Mouse (Mus musculus): ENCODE measurements around the gene Tmem129. TPM values are rescaled to one million over a fixed set of nuclear protein-coding genes. Genes with fewer than 3 reads are reported as not detected.

Tmem129 gene
- 38.3 and 39.7 TPM in 2 replicates for polyA plus RNA-seq (2014; fragmentation: Nextera tagmentation; extraction: Ambion mirVana)

DNA sequence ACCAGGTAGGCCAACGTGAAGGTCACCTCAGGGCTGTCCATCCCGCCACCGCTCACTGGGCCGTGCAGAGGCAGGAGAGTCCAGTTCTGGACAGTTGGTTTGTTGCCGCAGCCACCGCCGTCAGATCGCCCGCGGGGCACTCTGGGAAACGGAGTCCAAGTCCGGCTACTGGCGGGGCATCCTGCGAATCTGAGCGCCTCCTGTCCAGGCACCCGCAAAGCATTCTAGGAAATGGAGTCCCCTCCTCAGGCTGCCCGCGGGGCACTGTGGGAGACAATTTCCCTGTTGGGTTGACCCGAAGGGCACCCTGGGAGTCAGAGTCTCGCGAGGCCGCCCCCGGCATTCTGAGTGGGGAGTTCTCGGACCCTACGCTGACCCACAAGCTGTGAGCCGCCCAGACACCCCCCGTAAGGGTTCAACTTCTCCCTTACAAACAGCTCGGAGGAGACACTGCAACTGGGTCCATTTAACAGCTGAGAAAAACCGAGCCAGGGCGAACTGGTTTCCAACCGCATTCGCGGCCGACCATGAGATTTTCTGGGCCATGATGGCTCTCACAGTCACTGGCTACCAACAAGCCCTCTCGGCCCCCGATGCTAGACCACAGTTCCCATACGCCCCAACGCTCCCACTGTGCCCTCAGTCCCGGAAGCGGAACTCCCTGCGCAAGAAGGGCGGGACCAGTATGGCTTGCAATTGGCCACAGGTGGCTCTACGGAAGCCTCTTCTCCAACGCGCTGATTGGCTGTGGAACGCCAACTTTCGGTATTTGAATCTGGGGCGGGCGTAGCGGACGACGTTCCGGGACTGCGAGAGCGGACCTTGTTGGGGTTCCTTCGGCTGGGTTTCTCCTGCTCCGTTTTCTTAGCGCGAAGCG lies at the start of gene Tmem129, which contains the start of gene Tacc3:
Gene Tmem129 (minus strand): TSS at position 630 of the 877 bp plus-strand sequence.
Gene Tacc3 (plus strand): TSS at position 342 of the 877 bp plus-strand sequence.
- H3K4me2 ChIP-seq = peak within 1 kb of the TSS; percentile 83
- under 1% methylated on average over 60 of the region's 60 CpGs for WGBS
- no peaks in the 10 kb centered on the region for H3K9me3 ChIP-seq (ENCODE audit: low read depth, low read length)
- H3K27ac ChIP-seq (ENCODE audit: low read depth) = peak within 1 kb of the TSS; percentile 93
- H3K4me3 ChIP-seq (ENCODE audit: low read depth, low read length) = peak within 1 kb of the TSS; percentile 87
- ATAC-seq (ENCODE audit: insufficient read depth) (peak; percentile 97), DNase-seq (peak; percentile 99)
- peaks cover 54% of the 10 kb centered on the region for H3K36me3 ChIP-seq (ENCODE audit: insufficient read depth)
- 0 out of 2 replicates have a peak, but pooled peaks have one; percentile 1 for TF ChIP-seq CTCF (IDR thresholded peaks at IDR 0.05; ENCODE audit: low read depth)
- no peaks in the 10 kb centered on the region for H3K27me3 ChIP-seq (ENCODE audit: insufficient read depth, low read length)
- H3K9ac ChIP-seq = peak within 1 kb of the TSS; percentile 86
- H3K4me1 ChIP-seq (ENCODE audit: insufficient read depth) = 0 out of 2 replicates have a peak, but pooled peaks cover 4% of the 10 kb centered on the region

DNA sequence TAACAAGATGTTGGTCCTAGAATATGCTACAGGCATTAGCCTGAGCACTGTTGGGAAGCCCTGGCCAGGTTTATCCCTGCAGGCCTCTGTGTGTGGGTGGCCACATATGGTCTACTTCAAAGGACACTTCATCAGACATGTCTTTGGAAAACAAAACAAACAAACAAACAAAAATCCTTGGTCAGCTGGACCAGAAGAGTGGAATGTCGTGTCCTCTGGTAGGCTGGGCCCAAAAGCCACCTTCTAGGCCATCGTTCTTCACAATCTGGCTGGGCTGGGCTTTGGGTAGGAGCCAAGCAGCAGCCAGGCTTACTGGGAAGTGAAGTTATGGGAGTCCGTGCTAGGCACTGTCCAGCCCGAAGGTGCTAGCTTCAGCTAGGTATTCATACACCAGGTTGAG lies 48.9 kb upstream of the Tmem129 start:
- H3K4me1 ChIP-seq (ENCODE audit: insufficient read depth) = peaks cover 43% of the 10 kb centered on the region
- ATAC-seq (ENCODE audit: insufficient read depth) (peak; percentile 48), DNase-seq (peak; percentile 83)
- no peaks in the 10 kb centered on the region for H3K9me3 ChIP-seq (ENCODE audit: low read depth, low read length)
- TF ChIP-seq CTCF (IDR thresholded peaks at IDR 0.05; ENCODE audit: low read depth) = no peak
- WGBS = 31% methylated on average over 4 of the region's 4 CpGs
- peak overlapping the region; percentile 16; the same call in 1 of the 2 replicates for H3K9ac ChIP-seq
- H3K36me3 ChIP-seq (ENCODE audit: insufficient read depth) = no peaks in the 10 kb centered on the region
- H3K4me2 ChIP-seq = no peak overlapping the region
- H3K27me3 ChIP-seq (ENCODE audit: insufficient read depth, low read length) = no peaks in the 10 kb centered on the region
- H3K27ac ChIP-seq (ENCODE audit: low read depth) = peak overlapping the region; percentile 51; the same call in 1 of the 2 replicates
- no peak overlapping the region for H3K4me3 ChIP-seq (ENCODE audit: low read depth, low read length)

DNA sequence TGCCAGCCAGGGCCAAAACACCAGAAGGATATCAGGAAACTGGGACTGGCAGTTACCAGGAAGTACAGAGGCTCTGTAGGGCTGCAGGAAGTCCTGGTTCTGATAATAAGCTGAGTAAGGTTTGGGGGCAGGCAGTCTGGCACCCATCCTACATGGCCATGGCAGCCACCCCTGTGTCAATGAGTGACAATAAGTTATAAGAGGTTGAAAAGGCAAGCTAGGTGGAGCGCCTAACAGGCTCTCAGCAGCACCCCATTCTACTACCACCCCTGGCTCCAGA lies 48.1 kb upstream of the Tmem129 start:
- DNase-seq (no peak), ATAC-seq (ENCODE audit: insufficient read depth) (no peak)
- no peaks in the 10 kb centered on the region for H3K27me3 ChIP-seq (ENCODE audit: insufficient read depth, low read length)
- H3K36me3 ChIP-seq (ENCODE audit: insufficient read depth) = no peaks in the 10 kb centered on the region
- H3K4me2 ChIP-seq = no peak overlapping the region
- H3K27ac ChIP-seq (ENCODE audit: low read depth) = peak overlapping the region; percentile 51; the same call in 1 of the 2 replicates
- H3K4me3 ChIP-seq (ENCODE audit: low read depth, low read length) = no peak overlapping the region
- H3K9me3 ChIP-seq (ENCODE audit: low read depth, low read length) = no peaks in the 10 kb centered on the region
- no peak for TF ChIP-seq CTCF (IDR thresholded peaks at IDR 0.05; ENCODE audit: low read depth)
- no peak overlapping the region for H3K9ac ChIP-seq
- WGBS = 92% methylated on average over 1 of the region's 1 CpGs
- H3K4me1 ChIP-seq (ENCODE audit: insufficient read depth) = peaks cover 43% of the 10 kb centered on the region

DNA sequence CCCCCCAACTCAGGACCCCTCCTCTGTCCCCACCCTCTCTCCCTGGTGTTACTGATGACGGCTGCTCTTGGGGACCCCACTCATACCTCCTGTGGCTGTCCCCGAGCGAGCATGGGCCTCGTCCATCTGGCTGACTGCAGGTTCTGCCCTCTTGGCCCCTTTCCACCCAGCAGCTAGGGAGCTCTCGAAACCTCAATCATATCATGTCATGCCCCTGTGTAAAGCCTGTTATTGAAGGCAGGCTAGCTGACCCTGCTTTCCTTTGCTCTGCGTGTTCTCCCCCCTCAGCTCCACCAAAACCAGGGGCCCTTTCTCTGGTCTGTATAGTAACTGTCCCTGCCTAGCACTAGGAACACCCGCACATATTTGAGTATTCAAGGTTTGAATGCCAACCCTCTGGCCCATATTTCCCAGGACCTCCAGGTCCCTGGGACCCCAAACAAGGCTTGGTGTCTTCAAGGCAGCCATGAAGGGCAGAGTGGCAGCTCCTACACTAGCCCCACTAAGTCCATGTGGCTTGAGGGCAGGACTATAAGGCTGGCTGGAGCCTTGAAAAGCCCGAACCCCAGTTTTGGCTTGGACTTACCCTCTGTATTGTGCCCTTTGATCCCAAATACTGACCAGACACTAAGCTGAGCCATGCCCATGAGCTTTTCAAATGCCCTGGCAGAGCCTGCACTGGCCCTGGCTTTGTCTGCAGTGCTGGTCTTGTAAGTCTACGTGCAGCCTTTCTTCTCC lies 47.6 kb upstream of the Tmem129 start:
- 41% methylated on average over 9 of the region's 9 CpGs for WGBS
- H3K9me3 ChIP-seq (ENCODE audit: low read depth, low read length) = no peaks in the 10 kb centered on the region
- no peak overlapping the region for H3K9ac ChIP-seq
- no peak for ATAC-seq (ENCODE audit: insufficient read depth)
- no peak for TF ChIP-seq CTCF (IDR thresholded peaks at IDR 0.05; ENCODE audit: low read depth)
- H3K27me3 ChIP-seq (ENCODE audit: insufficient read depth, low read length) = no peaks in the 10 kb centered on the region
- H3K27ac ChIP-seq (ENCODE audit: low read depth) = peak overlapping the region; percentile 51; the same call in 1 of the 2 replicates
- peak overlapping the region; percentile 4; the same call in 1 of the 2 replicates for H3K4me2 ChIP-seq
- no peak for DNase-seq
- H3K4me3 ChIP-seq (ENCODE audit: low read depth, low read length) = no peak overlapping the region
- H3K4me1 ChIP-seq (ENCODE audit: insufficient read depth) = peaks cover 43% of the 10 kb centered on the region
- no peaks in the 10 kb centered on the region for H3K36me3 ChIP-seq (ENCODE audit: insufficient read depth)

DNA sequence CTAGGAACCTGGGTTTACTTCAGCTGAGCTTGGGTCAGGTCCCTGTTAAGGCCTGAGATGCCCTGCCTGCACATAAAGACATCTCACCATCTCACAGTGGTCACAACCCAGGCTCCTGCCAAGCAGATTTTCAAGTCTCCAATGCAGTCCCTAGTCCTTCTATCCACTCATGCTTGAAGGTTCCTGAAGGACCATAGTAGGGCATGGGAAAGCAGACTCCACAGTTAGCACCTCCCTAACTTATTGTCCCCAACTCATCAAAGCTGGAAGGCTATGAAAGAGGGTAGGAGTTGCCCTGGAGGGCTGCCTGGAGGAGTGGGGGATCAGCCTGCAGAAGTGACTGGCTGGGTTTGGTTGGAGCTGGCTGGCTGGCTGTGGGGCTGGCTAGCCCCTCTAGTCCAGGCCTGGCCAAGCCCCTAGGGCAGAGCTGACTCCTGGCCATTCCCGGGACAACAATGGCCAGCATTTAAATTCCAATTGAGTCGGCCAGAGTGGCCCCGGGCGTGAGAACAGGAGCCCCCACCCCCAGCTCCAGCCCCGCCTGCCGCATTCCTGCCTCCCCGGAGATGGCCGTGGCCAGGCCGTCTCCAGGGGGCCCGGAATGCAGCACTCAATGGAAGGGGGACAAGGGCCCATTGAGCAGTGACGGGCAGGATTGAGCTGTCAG lies 46.9 kb upstream of the Tmem129 start:
- peak overlapping the region; percentile 51 for H3K27ac ChIP-seq (ENCODE audit: low read depth)

DNA sequence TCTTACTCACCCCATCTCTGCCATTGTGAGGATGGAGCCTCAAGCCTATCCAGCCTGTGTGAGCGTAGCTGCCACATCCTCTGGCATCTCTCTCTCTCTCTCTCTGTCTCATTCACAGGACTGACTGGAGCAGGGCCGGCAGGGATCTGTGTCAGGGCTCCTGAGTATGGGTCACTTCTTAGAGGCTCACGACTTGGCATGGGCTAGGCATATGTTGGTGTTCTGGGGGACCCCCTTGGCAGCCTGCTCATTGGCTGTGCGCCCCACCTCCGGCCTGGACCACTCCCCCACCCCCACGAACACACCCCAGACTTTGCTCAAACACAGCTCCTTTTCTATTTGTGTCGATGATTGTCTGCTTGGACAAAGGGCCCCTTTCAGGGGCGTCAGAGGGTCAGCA lies 45.8 kb upstream of the Tmem129 start:
- 58% methylated on average over 8 of the region's 8 CpGs for WGBS
- H3K27ac ChIP-seq (ENCODE audit: low read depth) = no peak overlapping the region
- no peak overlapping the region for H3K4me3 ChIP-seq (ENCODE audit: low read depth, low read length)
- H3K4me1 ChIP-seq (ENCODE audit: insufficient read depth) = peaks cover 54% of the 10 kb centered on the region
- ATAC-seq (ENCODE audit: insufficient read depth) (no peak), DNase-seq (no peak)
- H3K4me2 ChIP-seq = no peak overlapping the region
- H3K9ac ChIP-seq = no peak overlapping the region
- H3K9me3 ChIP-seq (ENCODE audit: low read depth, low read length) = no peaks in the 10 kb centered on the region
- TF ChIP-seq CTCF (IDR thresholded peaks at IDR 0.05; ENCODE audit: low read depth) = no peak
- H3K27me3 ChIP-seq (ENCODE audit: insufficient read depth, low read length) = no peaks in the 10 kb centered on the region
- H3K36me3 ChIP-seq (ENCODE audit: insufficient read depth) = no peaks in the 10 kb centered on the region

More for the DNA sequence above, 46.9 kb upstream of the Tmem129 start:
- Histone ChIP-seq H3K9ac (no peak overlapping the region), H3K36me3 (ENCODE audit: insufficient read depth) (no peaks in the 10 kb centered on the region), H3K27me3 (ENCODE audit: insufficient read depth, low read length) (no peaks in the 10 kb centered on the region), H3K9me3 (ENCODE audit: low read depth, low read length) (no peaks in the 10 kb centered on the region), H3K4me1 (ENCODE audit: insufficient read depth) (peaks cover 50% of the 10 kb centered on the region), H3K4me3 (ENCODE audit: low read depth, low read length) (no peak overlapping the region), H3K4me2 (peak overlapping the region; percentile 4; the same call in 1 of the 2 replicates)
- ATAC-seq (ENCODE audit: insufficient read depth) = peak; percentile 38
- peak; percentile 65 for DNase-seq
- TF ChIP-seq CTCF (IDR thresholded peaks at IDR 0.05; ENCODE audit: low read depth) = no peak
- 9% methylated on average over 11 of the region's 11 CpGs for WGBS

Data from lung, embryonic 14.5 days (tissue).